Mouse (Mus musculus): ENCODE results near the gene Zic4. TPM values are rescaled to one million over a fixed set of nuclear protein-coding genes. Genes with fewer than 3 reads are reported as not detected.

Gene Zic4
- polyA plus RNA-seq, 1 experiment from 2014 or later = not detected

DNA sequence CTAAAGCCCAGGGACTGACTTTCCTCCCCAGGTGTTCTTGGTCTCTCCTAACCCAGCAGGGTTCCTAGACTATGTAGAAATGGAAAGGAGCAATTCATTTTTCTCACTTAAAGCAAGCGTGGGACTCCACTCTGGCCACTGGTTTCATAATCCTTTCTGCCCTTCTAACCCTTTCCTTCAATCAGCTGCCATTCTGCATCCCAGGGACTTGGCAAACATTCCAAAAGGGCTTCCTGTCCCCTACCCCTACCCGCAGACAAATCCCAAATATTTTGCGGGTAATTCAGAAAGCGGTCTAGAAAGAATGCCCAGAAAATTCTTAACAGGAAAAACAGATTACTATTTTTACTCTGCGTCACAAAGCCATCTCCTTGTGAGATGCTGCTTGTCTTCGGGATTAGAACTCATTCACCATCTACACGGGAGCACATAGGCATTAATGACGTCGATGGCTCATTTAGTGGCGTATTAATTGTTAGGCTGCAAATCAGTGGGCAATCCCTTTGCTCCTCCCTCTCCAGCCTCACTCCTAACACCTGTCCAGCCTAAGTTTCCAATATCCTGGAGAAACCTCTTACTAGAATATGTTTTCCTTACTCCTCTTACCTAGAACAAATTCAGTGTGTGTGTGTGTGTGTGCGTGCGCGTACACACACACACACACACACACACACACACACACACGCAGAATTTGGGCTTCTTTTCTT, 33.0 kb downstream of the Zic4 start:
- DNase-seq (ENCODE audit: low spot score) = no peak

DNA sequence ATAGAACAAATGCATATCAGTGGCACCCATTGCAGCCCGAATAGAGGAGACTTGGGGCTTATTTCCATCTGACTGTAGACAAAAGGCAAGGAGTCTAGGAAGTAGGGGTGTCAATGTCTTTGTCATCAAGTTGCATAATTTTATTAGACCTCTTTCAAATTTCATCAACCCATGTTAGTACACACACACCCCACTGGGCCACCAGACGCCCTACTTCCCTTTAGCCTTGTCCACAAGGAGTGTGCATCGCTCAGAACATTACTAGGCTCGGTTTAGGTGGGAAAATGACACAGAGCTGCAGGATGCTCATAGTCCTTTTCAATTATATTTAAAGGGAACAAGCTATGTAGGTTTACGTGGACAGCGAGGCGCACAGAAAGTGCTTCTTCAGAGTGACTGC, 37.8 kb downstream of the Zic4 start:
- no peak for DNase-seq (ENCODE audit: low spot score)

DNA sequence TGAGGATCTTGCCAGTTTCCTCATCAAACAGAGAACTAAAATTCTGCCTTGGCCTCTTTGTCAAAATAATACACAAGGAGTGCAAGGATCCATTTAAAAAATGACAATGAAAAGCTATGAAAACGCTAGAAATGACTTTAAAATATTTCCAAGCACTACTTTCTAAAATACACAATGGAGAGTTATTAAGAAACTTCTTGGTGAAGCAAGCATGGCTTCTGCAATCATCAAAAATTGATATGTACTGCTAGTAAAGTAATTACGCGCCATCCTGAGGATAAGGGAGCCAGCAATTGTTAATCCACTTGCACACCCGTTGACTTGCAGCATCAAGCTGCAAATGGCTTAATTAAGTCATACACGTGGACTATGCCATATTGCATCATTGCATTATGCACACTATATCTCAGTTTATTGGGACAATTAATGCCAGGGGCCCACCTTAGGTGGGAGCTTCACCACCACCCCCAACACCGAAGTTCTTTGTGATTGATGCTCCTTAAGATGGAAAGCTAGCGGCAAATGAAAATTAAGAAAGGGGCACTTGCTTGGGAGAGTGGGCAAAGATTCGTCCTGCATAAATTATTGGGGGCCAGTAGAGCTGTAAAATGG, 38.4 kb downstream of the Zic4 start:
- DNase-seq (ENCODE audit: low spot score) = no peak

DNA sequence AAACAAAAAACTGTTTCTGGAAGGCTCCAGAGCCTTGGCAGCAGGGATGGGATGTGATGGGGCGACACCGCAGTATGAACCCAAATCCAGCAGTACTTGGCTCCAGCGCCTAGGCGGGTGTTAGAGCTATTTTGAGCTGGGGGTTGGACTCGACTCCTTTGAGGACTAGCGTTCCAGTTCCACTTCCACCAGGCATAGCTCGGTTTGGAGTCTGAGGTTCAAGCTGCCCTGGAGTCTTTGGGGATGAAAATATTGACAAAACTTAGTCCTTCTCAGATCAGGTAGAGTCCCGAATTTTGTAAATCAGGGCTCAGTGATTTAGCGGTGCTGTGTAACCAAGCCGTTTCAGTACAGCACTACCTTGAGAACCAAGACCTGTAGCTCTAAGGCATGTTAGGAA, 39.3 kb downstream of the Zic4 start:
- no peak for DNase-seq (ENCODE audit: low spot score)

DNA sequence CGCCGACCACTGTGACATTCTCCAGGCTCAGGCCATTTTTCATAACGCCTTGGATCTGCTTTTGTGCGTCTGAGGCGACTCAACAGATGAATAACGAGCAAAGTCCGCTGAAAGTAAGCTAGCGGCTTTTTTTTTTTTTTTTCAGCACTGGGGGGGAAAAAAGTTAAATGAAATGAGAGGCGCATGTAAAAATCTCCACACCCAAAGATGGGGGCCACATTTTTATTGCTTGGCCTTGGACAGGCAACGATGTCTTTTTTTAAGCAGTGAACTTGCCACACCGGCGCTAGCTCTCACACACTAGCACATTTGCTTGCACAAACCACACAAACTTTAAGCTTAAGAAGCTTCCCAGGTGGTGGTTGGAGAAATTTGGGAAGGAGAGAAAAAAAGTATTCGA, 42.0 kb downstream of the Zic4 start:
- DNase-seq (ENCODE audit: low spot score) = no peak

DNA sequence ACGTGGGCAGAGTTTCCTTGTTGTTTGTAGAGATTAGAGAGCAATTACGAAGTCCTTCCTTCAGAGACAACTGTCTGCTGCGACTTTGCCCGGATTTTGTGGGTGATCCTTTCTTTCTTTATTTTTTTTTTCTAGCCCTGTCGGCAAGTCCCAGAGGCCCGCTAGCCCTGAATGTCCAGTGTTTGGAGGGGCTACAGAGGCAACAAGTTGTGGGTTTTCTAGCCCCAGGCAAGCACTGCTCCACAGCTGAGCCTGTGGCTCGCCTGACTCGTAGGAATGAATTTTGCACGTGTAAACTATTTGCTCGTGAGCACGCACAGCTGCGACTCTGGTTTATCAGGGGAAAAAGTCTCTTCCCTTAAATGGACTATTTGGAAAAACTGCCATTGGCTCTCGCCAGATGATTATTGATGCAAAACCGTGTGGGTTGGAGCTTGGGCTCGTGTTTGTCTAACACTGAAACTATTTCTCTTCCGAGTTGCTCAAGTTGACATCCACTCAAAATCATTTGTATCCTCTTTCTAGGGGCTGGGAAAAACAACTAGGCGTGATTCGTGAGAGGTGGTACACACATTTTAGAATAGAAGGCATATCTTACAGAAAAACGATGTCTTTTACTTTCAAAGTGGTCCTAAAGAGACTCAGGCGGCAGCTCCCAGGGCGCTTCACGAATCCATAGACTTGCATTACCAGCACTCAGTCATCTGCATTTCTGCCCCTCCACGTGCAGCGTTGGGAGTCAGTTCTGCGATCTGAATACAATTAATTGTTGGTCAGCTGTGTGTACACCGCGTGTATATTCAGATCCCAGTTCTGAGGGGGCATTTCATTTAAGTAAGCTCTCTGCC, 42.9 kb downstream of the Zic4 start:
- no peak for DNase-seq (ENCODE audit: low spot score)

DNA sequence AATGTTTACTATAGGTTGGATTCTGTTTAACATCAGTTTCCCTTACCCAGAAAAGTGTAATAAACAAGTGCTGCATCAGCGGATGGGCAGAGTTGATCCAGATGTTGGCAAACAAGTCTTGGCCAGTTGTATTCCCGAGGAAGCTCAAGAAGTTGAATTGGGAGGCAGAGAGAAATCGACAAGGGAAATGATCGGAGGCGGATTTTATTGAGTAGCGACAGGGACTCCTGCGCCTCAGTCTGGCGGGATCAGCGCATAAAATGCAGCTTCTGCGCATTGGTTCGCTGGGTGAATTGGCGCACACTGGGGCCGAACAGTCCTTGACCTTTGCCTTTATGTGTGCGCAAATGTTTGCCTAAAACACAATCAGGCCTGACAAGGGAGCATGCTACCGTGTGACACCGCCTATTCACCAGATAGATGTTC, 43.6 kb downstream of the Zic4 start:
- DNase-seq (ENCODE audit: low spot score) = no peak

DNA sequence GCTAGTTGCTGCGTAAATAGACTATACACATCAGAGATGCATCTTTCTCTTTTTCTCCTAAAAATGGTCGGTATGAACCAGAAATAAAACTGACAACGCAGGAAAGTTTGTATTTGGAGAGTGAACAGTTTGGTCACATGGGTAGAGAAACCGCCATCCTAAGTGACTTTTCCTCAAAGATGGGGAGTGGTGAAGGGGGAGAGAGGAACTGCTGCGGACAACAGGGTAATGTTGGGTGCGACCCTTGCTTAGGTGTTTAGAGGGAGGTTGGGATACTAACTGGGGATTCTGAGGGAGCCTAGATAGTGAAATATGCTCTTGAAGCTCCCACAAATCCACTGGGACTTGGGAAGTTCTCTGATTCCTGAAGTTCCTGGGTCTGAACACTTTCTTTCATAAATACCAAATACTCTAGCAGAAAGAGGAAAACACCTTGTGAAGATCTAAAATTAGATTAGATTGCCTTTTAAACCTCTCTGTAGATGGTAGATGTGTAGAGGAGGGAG, 44.1 kb downstream of the Zic4 start:
- no peak for DNase-seq (ENCODE audit: low spot score)

DNA sequence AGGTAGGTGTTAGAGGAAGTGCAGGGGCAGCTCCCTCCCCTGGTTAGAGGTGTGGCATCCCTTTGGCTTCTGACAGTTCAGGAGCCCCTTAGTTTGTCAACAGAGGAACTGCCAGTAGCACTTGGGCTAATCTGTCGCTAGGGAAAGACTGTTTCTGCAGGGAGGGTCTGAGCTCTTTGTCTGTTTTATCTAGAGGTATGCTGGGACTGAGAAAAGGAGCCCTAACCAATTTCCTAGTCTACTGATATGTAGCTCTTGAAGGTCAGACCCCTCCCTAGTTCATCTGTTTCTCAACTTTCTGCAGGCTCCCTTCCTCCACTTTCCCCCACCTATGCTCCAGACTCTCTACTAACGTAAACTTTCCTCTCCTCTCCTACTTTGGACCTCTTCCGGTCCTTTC, 47.6 kb downstream of the Zic4 start:
- no peak for DNase-seq (ENCODE audit: low spot score)

DNA sequence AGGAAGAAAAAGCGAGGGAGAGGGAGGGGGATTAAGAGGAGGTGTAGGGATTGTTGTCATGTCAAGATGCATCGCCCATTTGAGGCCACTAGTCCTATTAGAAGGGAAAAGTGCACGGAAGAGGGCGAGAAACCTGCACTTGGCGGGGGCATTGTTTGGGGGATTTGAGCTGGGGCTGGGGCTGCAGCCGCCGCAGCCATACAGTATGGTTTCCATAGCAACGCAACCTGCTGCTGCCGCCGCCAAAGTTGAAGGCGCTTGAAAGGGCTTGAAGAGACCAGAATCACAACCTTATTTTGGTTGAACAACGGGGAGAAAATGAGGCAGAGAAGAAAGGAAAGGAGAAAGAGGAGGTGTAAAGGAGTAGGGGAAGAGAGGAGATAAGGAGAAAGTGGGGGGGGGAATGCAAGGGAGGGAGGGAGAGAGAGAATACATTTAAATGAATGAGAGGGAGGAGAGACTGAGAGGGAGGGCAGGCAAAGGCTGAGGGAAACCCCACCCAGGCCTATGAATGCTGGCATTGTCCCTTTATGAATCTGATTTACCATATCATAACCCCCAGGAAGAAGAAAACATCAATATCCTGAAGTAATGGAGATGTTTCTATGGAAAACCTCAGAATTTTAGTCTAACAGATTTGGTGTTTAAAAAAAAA, 51.9 kb downstream of the Zic4 start:
- no peak for DNase-seq (ENCODE audit: low spot score)

DNA sequence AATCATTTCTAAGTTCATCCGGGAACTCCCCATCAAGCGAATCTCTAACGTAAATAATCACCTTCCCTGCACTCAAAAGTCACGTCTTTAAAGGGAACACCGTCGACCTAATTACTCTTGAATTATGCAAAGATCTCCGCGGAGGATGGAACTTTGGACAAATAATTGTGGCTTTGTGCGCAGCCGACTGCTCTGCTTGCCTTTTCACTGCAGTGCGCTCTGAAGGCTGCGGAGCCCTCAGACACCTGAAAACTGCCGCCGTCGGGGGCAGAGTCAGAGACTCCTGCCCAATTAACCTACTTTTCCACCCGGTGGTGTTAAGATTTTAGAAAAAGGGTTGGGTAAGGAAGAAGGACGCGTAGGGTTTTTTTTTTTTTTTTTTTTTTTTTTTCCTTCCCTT, 58.2 kb downstream of the Zic4 start:
- no peak for DNase-seq (ENCODE audit: low spot score)

Other genes with a start within 250 kb of the Zic4 start
- gene Zic1, start 3.4 kb downstream of the Zic4 start, polyA plus RNA-seq (2015; fragmentation: Nextera tagmentation; extraction: Ambion mirVana) = not detected in 2 replicates